Mouse (Mus musculus): ENCODE results near the gene Mfap4.

- TF ChIP-seq CTCF (IDR thresholded peaks at IDR 0.05; ENCODE audit: control insufficient read depth, insufficient read depth, insufficient read length): no peak
- no peak for TF ChIP-seq MYOD1 (IDR thresholded peaks at IDR 0.05; ENCODE audit: control insufficient read depth, insufficient read length, low read depth)
Observed at GRCm38 (mm10) chr11:61485541-61486457, 568 bp downstream of the Mfap4 start.
